Comparison of ENCODE assay signal across 17 mouse cellular contexts in genomic region chr2:30342544-30342943, GRCm38 (mm10). TPM values are rescaled to one million over a fixed set of nuclear protein-coding genes. Genes with fewer than 3 reads are reported as not detected.
DNase-seq lines count a peak whose midpoint lies in the region; TF ChIP-seq lines count a peak whose summit lies in the region.
"Had no signal": no experiment of that assay in that cellular context is flagged by ENCODE, and none has a peak within 500 bp of the region (broad histone marks: within the 10 kb centered on the region; RNA-seq: fewer than 3 reads in every experiment).

No protein-coding gene starts in this region.

- TF ChIP-seq CTCF in gastrocnemius, adult 2 months (IDR thresholded peaks at IDR 0.05), result no peak

- intact Hi-C loops in gastrocnemius, postnatal 14 days (cut with DNase I; ENCODE audit: low total_unique reads), result no loop called here
- intact Hi-C loops in gastrocnemius, adult 2 months (cut with DNase I), result no loop called here

- H3K4me3 ChIP-seq in gastrocnemius, adult 2 months, result no peak overlapping the region
- H3K4me3 ChIP-seq: embryonic facial prominence, embryonic 12.5 days; forebrain, embryonic 12.5 days; heart, embryonic 12.5 days; hindbrain, embryonic 15.5 days had no signal

- peak; percentile 1 for DNase-seq in gastrocnemius, postnatal 14 days
- DNase-seq in gastrocnemius, adult 2 months, result no peak
- DNase-seq in brain, adult 2 months (ENCODE audit: low read depth, low spot score), result peak; percentile 65
- peak; percentile 54 for DNase-seq in cerebellum, adult 8-10 months
- DNase-seq in cerebellum, postnatal 25 days, result peak; percentile 74 to 79
- DNase-seq in frontal cortex, postnatal 25 days (ENCODE audit: low spot score in 2 of 2), result no peak
- no peak for DNase-seq in thymus, postnatal 0 days (ENCODE audit: low spot score)
- no peak for DNase-seq in thymus, postnatal 10 days (ENCODE audit: low spot score in 2 of 2)
- DNase-seq: adrenal gland, adult 8-10 months; gastrocnemius, postnatal 36 days; heart, adult 18-20 months; heart, postnatal 36 days; kidney, adult 8-10 months had no signal

- no peak overlapping the region for H3K27ac ChIP-seq in gastrocnemius, adult 2 months
- H3K27ac ChIP-seq: embryonic facial prominence, embryonic 12.5 days; forebrain, embryonic 12.5 days; hindbrain, embryonic 15.5 days had no signal

RNA-seq across cellular contexts. Expression of gene Sh3glb2, which starts 16.6 kb away (rescaled TPM):
- 10 to 100 TPM; 23.2 to 28.1 TPM for total RNA-seq in gastrocnemius, postnatal 14 days (2021)
- total RNA-seq in gastrocnemius, adult 2 months (2021), result 10 to 100 TPM; 12.7 to 18.8 TPM
- polyA plus RNA-seq in thymus, postnatal 0 days (2015; fragmentation: Nextera tagmentation; extraction: Ambion mirVana), result 66.9 and 77.5 TPM in 2 replicates

RNA-seq across cellular contexts. Expression of gene Miga2, which starts 21.5 kb away (rescaled TPM):
- total RNA-seq in gastrocnemius, postnatal 14 days (2021), result 10 to 100 TPM; 16.3 to 16.8 TPM
- 10 to 100 TPM; 15.5 to 39.0 TPM for total RNA-seq in gastrocnemius, adult 2 months (2021)
- 7.6 and 10.6 TPM in 2 replicates for polyA plus RNA-seq in thymus, postnatal 0 days (2015; fragmentation: Nextera tagmentation; extraction: Ambion mirVana)

RNA-seq across cellular contexts. Expression of gene Dolpp1, which starts 49.5 kb away (rescaled TPM):
- total RNA-seq in gastrocnemius, postnatal 14 days (2021), result 1 to 10 TPM; 7.0 to 7.3 TPM
- 1 to 10 TPM; 5.3 to 6.1 TPM for total RNA-seq in gastrocnemius, adult 2 months (2021)
- 27.8 and 28.1 TPM in 2 replicates for polyA plus RNA-seq in thymus, postnatal 0 days (2015; fragmentation: Nextera tagmentation; extraction: Ambion mirVana)

RNA-seq across cellular contexts. Expression of gene Nup188, which starts 56.3 kb away (rescaled TPM):
- total RNA-seq in gastrocnemius, postnatal 14 days (2021), result 10 to 100 TPM; 10.5 to 13.1 TPM
- total RNA-seq in gastrocnemius, adult 2 months (2021), result 1 to 10 TPM; 8.4 to 9.9 TPM
- 21.3 and 22.3 TPM in 2 replicates for polyA plus RNA-seq in thymus, postnatal 0 days (2015; fragmentation: Nextera tagmentation; extraction: Ambion mirVana)

RNA-seq across cellular contexts. Expression of gene Dolk, which starts 56.4 kb away (rescaled TPM):
- total RNA-seq in gastrocnemius, postnatal 14 days (2021), result 10 to 100 TPM; 18.8 to 18.9 TPM
- total RNA-seq in gastrocnemius, adult 2 months (2021), result 10 to 100 TPM; 20.2 to 21.0 TPM
- 15.8 and 18.6 TPM in 2 replicates for polyA plus RNA-seq in thymus, postnatal 0 days (2015; fragmentation: Nextera tagmentation; extraction: Ambion mirVana)

Comparison
In these comparisons a context has a peak if more than half of its experiments do, and no peak if none do; other contexts are left out.
1. DNase-seq: peak in gastrocnemius, postnatal 14 days (single experiment), brain, adult 2 months (single experiment), cerebellum, adult 8-10 months (single experiment) and cerebellum, postnatal 25 days (2 of 2); none in gastrocnemius, adult 2 months (single experiment), frontal cortex, postnatal 25 days (0 of 2), thymus, postnatal 0 days (single experiment) and thymus, postnatal 10 days (0 of 2).